Mouse (Mus musculus): ENCODE data around the gene Kpna6.

GRCm38 (mm10) chr4:129614093-129614492 is 58.5 kb downstream of the Kpna6 start, which contains the start of gene Dcdc2b:
- no peak for TF ChIP-seq CTCF (IDR thresholded peaks at IDR 0.05; ENCODE audit: borderline replicate concordance, insufficient read depth, low read depth, low read length)
- TF ChIP-seq POLR2A (IDR thresholded peaks at IDR 0.05; ENCODE audit: borderline replicate concordance, insufficient read depth, low read length) = no peak

Measured in cerebellum, adult 2 months (tissue).